Mouse (Mus musculus) cerebellum, postnatal 14 days (tissue): ENCODE measurements around the gene Gm29582.
"Not testable (repeated sequence)": the region's sequence is repeated elsewhere in the genome, so short reads cannot be mapped to it uniquely, and the experiment has no call there.

Source experiments
- DNase-seq, 2 experiments: peaks; one replicate each; pipeline ENCODE4 v3.0.0; 2021; ENCODE audit warnings: mixed read lengths in 2 of 2

Gm29582 gene

DNA sequence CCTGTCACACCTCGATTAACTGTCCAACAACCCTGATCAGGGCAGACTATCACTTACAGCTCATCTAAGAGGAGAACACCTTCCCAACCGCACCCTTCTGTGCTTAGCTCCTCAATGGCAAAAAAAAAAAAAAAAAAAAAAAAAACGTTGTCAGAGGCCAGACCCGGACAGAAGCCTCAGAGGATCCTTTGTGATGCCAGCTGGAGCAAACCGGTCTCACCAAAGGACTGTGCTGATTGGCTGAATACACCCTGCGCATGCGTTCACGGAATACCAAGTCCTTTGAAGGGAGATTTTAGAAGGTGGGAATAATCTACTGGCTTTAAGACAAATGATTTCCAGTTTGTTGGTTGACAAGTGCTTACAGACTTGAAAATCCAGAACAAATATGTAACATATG is at the start of gene Gm29582:
TSS of gene Gm29582 (minus strand) at position 101 of the 400 bp plus-strand sequence.
- DNase-seq: not testable (repeated sequence)
